Mouse (Mus musculus) c-Kit-positive CD71-positive TER-119-negative erythroid progenitor cells, embryonic 14.5 days (primary cell): ENCODE measurements around the gene Bmp6.

Experiments
- DNase-seq: peaks from one replicate; pipeline ENCODE4 v3.0.0-alpha.2; 2013; ENCODE audit warnings: low read depth

Gene Bmp6

DNA sequence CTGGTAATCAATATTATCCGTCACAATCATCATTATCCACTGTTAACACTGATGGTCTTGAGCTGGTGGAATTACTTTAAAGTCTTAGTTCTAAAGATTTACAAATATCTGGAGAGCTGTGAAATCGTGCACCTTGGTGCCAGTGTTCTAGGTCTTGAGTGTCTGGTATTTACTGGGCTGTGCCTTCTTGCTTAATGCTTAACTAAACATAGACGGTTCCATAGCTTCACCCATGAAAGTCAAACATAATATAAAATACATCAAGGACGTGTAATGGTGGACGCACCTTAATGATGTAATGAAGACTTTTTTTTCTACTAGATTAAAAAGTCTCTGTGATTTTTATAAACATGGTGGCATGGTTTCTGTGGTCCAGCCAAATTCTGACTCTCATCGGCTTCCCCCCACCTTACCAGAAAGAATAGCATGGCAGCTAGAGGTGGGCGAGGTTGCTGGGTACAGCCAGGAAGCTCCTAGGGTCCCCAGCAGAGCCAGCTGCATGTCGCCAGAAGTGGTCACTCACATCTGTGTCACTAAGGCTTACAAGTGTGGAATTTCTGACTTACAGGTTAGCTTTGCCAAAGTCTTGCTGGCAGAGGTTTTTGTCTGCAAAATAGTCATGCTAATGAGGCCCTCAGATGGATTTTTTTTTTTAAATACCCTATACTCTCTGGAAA is 200.0 kb downstream of the Bmp6 start:
- DNase-seq = no peak

- DNase-seq = no peak
These were observed 200.6 kb downstream of the Bmp6 start for GRCm38 (mm10) chr13:38545460-38545859.

DNA sequence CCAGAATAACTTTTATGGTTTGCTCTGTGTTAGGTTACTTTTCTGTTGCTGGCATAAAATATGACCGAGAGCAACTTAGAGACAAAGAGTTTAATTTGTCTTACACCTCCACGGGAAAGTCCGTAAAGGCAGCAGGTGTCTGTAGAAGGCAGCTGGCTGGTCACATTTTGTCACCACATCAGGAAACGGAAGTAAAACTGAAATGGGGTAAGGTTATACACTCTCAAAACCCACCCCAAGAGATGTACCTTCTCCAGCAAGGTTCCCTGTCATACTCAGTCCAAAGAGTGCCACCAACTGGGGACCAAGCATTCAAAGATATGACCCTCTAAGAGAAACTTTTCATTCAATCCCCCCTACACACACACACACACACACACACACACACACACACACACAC is 201.8 kb downstream of the Bmp6 start:
- DNase-seq = no peak

- DNase-seq = no peak
These were observed 202.8 kb downstream of the Bmp6 start for GRCm38 (mm10) chr13:38547717-38548116.

DNA sequence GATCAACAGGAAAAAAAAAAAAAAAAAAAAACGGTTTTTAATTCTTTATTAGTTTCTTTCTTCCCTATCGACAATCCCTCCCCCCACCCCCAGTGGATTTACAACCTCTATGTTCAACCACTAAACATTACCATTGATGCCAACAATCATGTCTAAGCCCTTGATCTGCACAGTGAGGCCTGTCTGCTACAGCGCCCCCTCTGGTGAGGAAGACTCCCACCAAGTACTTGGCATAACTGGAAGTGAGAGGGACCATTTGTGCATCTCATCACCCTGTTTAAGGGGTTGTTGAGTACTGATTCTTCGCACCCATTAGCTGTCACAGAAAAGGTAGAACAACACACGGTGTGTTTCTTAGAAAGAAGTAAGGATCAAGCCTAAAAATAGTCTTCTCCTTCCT is 203.8 kb downstream of the Bmp6 start:
- DNase-seq = no peak
